Mouse (Mus musculus) midbrain, embryonic 12.5 days (tissue): ENCODE data around the gene Erbb2. TPM values are rescaled to one million over a fixed set of nuclear protein-coding genes. Genes with fewer than 3 reads are reported as not detected.

Source experiments
- ATAC-seq: fragments of 200-750 bp; cut with Nextera tagmentation; 2 replicates; pipeline ENCODE4 v1.8.0; 2017; ENCODE audit warnings: low read depth, moderate TSS enrichment, moderate library complexity; ENCODE audit not compliant: low FRiP score
- H3K27ac ChIP-seq: fragments of 300-500 bp; sonication (generic); replicated peaks from 2 replicates; pipeline ENCODE4 v1.5.1; 2016; ENCODE audit warnings: mild to moderate bottlenecking
- H3K27me3 ChIP-seq: fragments of 300-500 bp; sonication (generic); 2 replicates; pipeline ENCODE4 v1.6.1; 2016; ENCODE audit warnings: mild to moderate bottlenecking
- H3K36me3 ChIP-seq: fragments of 300-500 bp; sonication (generic); 2 replicates; pipeline ENCODE4 v1.6.1; 2016
- H3K4me1 ChIP-seq: fragments of 300-500 bp; sonication (generic); 2 replicates; pipeline ENCODE4 v1.6.1; 2016
- H3K4me2 ChIP-seq: fragments of 300-500 bp; sonication (generic); replicated peaks from 2 replicates; pipeline ENCODE4 v1.6.1; 2016; ENCODE audit warnings: mild to moderate bottlenecking, moderate library complexity
- H3K4me3 ChIP-seq: fragments of 300-500 bp; sonication (generic); 2 replicates; pipeline ENCODE4 v1.5.1; 2016; ENCODE audit warnings: mild to moderate bottlenecking
- H3K9ac ChIP-seq: fragments of 300-500 bp; sonication (generic); replicated peaks from 2 replicates; pipeline ENCODE4 v1.6.1; 2016; ENCODE audit warnings: mild to moderate bottlenecking, moderate library complexity
- H3K9me3 ChIP-seq: fragments of 300-500 bp; sonication (generic); 2 replicates; pipeline ENCODE4 v1.6.1; 2016; ENCODE audit warnings: mild to moderate bottlenecking
- WGBS: fragments of 180-500 bp; shearing (Covaris S2); methylation state at CpG from one replicate; pipeline ENCODE4 v1.1.7; 2016; 5-methylcytosine and 5-hydroxymethylcytosine counted together
- polyA plus RNA-seq: library from polyadenylated mRNA; unstranded; fragments of >200 nt; fragmentation: Nextera tagmentation; extraction: Ambion mirVana; gene quantifications from 2 replicates; pipeline ENCODE4 v1.2.1, GENCODE M21; 2016

The Erbb2 gene
- polyA plus RNA-seq, 1 experiment from 2014 or later: 17.4 TPM

DNA sequence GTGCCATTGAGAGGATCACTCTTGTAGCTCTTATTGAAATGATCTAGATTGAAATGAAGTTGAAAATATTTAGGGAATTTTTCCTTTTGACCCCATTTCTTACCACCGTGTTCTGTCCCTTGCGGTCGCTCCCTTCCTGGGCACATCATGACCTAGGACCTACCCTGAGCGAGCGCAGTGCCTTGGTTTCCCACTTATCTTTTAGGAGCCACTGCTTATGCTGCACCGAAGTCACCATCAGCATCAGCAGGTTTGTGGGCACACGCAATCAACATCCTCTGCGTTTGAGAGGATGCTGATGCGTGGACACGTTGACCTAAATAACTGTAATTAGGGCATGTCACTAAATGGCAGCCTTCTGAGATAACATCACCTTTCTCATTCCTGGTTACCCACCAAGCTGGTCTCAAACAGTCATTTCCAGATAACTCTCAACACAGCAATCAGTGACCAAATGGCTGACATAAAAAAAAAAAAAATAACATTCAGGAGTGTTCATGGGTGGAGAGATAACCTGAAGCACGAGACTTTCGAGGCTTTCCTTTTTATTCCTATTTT is 67.7 kb downstream of the Erbb2 start:
- H3K9me3 ChIP-seq: no peaks in the 10 kb centered on the region
- WGBS: 90% methylated on average over 12 of the region's 12 CpGs
- ATAC-seq: no peak
- no peaks in the 10 kb centered on the region for H3K4me1 ChIP-seq
- H3K4me3 ChIP-seq: no peak overlapping the region
- H3K36me3 ChIP-seq: no peaks in the 10 kb centered on the region
- H3K27me3 ChIP-seq: no peaks in the 10 kb centered on the region
- H3K27ac ChIP-seq: no peak overlapping the region
- no peak overlapping the region for H3K9ac ChIP-seq
- H3K4me2 ChIP-seq: no peak overlapping the region

DNA sequence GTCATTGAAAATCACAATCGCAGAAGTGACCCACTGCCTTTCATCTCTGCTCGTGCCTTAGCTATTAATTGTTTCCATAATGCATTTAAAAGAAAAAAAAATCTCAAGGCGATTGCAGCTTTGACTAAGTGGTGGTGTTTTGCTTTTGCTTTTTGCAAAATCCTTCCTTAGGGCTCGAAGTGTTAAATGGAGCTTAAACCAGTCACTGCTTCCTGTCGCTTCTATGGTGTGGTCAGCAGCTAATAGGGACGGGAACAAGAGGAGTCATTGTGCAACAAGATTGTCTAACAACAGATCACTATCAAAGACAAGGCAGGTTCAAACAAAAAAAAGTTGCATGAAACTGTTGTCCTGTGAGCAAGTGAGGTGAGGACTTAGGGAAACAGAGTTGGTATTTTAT is 69.0 kb downstream of the Erbb2 start:
- Histone ChIP-seq H3K4me2 (no peak overlapping the region), H3K9ac (no peak overlapping the region), H3K9me3 (no peaks in the 10 kb centered on the region), H3K36me3 (no peaks in the 10 kb centered on the region), H3K4me3 (no peak overlapping the region), H3K4me1 (no peaks in the 10 kb centered on the region), H3K27ac (no peak overlapping the region), H3K27me3 (no peaks in the 10 kb centered on the region)
- WGBS: 78% methylated on average over 6 of the region's 6 CpGs
- ATAC-seq: no peak

DNA sequence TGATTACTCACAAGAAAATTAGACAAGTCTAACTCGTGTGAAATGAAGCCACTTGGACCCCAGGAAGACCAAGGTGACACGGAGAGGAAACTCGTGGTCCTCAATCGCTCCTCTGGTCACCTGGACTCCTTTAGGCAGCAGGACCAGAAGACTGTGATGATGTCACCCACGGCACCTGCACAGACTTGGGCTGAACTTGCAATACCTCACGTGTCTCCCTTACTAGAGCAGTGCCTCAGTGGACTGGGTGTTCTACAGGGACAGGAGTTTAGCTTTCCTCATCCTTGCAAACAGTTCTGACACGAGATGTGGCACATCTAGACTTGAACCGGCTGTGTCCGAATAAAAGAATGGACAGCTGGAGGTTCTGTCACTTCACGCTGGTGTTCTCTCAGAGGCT is 69.8 kb downstream of the Erbb2 start:
- 85% methylated on average over 10 of the region's 10 CpGs for WGBS
- no peaks in the 10 kb centered on the region for H3K4me1 ChIP-seq

DNA sequence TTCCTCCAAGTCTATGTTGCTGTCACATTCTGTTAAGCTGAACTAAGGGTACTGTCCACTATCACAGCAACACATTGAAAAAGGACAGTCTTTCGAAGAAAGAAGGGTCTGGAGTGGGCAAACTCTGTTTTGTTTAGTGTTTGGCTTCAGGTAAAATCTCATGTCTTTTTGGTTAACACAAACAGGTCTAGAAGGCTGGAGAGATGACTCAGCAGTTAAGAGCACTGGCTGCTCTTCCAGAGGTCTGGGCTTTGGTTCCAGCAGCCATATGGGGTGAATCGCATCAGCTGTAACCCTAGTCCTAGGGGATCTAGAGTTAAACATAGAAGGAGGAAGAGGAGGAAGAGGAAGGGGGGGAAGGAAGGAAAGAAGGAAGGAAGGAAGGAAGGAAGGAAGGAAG is 73.5 kb downstream of the Erbb2 start:
- H3K4me3 ChIP-seq: no peak overlapping the region
- no peaks in the 10 kb centered on the region for H3K4me1 ChIP-seq
- H3K9me3 ChIP-seq: no peaks in the 10 kb centered on the region
- H3K27me3 ChIP-seq: no peaks in the 10 kb centered on the region
- no peak overlapping the region for H3K27ac ChIP-seq
- WGBS: 86% methylated on average over 2 of the region's 2 CpGs
- H3K4me2 ChIP-seq: no peak overlapping the region
- no peak for ATAC-seq
- H3K36me3 ChIP-seq: no peaks in the 10 kb centered on the region
- H3K9ac ChIP-seq: no peak overlapping the region

More for the DNA sequence above, 69.8 kb downstream of the Erbb2 start:
- no peaks in the 10 kb centered on the region for H3K27me3 ChIP-seq
- no peak overlapping the region for H3K4me3 ChIP-seq
- ATAC-seq: no peak
- H3K9me3 ChIP-seq: no peaks in the 10 kb centered on the region
- no peak overlapping the region for H3K27ac ChIP-seq
- no peak overlapping the region for H3K4me2 ChIP-seq
- no peaks in the 10 kb centered on the region for H3K36me3 ChIP-seq
- no peak overlapping the region for H3K9ac ChIP-seq

Other genes starting within 250 kb of the Erbb2 start
- 80.9 and 84.7 TPM in 2 replicates for gene Med1, start 219.2 kb upstream of the Erbb2 start, polyA plus RNA-seq
- 14.1 and 16.7 TPM in 2 replicates for gene Cdk12, start 209.4 kb upstream of the Erbb2 start, polyA plus RNA-seq
- 1.3 and 2.3 TPM in 2 replicates for gene Neurod2, start 82.8 kb upstream of the Erbb2 start, polyA plus RNA-seq
- 1.2 and 1.4 TPM in 2 replicates for gene Ppp1r1b, start 64.1 kb upstream of the Erbb2 start, polyA plus RNA-seq
- 46.9 and 52.0 TPM in 2 replicates for gene Stard3, start 54.1 kb upstream of the Erbb2 start, polyA plus RNA-seq
- gene Tcap, start 28.7 kb upstream of the Erbb2 start, polyA plus RNA-seq: 0.19 and 0.33 TPM in 2 replicates
- gene Pnmt, start 26.0 kb upstream of the Erbb2 start, polyA plus RNA-seq: 0.15 TPM in 1 of 2 replicates, not detected in the other
- gene Pgap3, start 12.0 kb upstream of the Erbb2 start, polyA plus RNA-seq: 9.0 and 9.3 TPM in 2 replicates
- 158 and 163 TPM in 2 replicates for gene Mien1, start 26.5 kb downstream of the Erbb2 start, polyA plus RNA-seq
- 0.43 and 0.75 TPM in 2 replicates for gene Grb7, start 33.9 kb downstream of the Erbb2 start, polyA plus RNA-seq
- gene Ikzf3, start 133.6 kb downstream of the Erbb2 start, polyA plus RNA-seq: 0.27 TPM in 1 of 2 replicates, not detected in the other
- 0.37 TPM in 1 of 2 replicates, not detected in the other for gene Zpbp2, start 138.6 kb downstream of the Erbb2 start, polyA plus RNA-seq
- 67.1 and 73.1 TPM in 2 replicates for gene Ormdl3, start 174.9 kb downstream of the Erbb2 start, polyA plus RNA-seq
- not detected in 2 replicates for gene Lrrc3c, start 185.8 kb downstream of the Erbb2 start, polyA plus RNA-seq
- gene Gm12355, start 213.2 kb downstream of the Erbb2 start, polyA plus RNA-seq: 0.68 and 1.2 TPM in 2 replicates
- not detected in 2 replicates for gene Gsdma3, start 213.9 kb downstream of the Erbb2 start, polyA plus RNA-seq
- gene Gsdma2, start 234.3 kb downstream of the Erbb2 start, polyA plus RNA-seq: not detected in 2 replicates